Mouse (Mus musculus) megakaryocyte, adult 5-6 weeks (primary cell): ENCODE data around the gene Zc2hc1b. TPM values are rescaled to one million over a fixed set of nuclear protein-coding genes. Genes with fewer than 3 reads are reported as not detected.

ENCODE experiments used
- ATAC-seq: 2 replicates; pipeline ENCODE4 v1.8.0; 2016; ENCODE audit warnings: mild to moderate bottlenecking, inconsistent platforms; ENCODE audit not compliant: poor library complexity, severe bottlenecking
- total RNA-seq, 2 experiments: library from RNA; stranded (forward) in 1 of 2; stranded (reverse) in 1 of 2; fragments of 153-499, 151-499 nt in 1 of 2; fragments of 221-1000, 200-1000 nt in 1 of 2; gene quantifications; 2 replicates each; pipeline versions ENCODE4 v1.2.3 to v1.2.4; 2015 to 2017

Gene Zc2hc1b
- total RNA-seq, 2 experiments from 2014 or later: not detected

- no peak for ATAC-seq
These were observed 2.0 kb downstream of the Zc2hc1b start for GRCm38 (mm10) chr10:13175866-13176265.

DNA sequence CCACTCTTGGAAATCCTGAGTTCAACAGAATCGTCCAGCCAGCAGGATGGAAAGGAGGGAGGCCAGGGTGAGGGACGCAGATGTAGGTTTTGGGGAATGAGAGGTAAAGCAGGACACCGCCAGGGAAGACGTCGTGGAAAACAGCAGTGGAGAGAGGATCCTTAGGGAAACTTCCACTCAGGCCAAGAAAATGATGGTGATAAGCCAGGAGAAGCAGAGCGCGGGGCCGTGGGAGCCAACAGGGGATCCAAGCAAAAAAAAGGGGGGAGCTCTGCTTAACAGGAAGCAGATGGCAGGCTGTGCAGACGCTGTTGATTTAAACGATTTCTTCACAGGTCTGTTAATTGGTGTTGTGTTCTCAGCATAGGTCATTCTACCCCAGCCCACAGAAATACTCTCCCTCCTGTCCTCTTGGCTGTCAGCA is 5.0 kb downstream of the Zc2hc1b start:
- ATAC-seq: no peak

GRCm38 (mm10) chr10:13171461-13171860 is 6.4 kb downstream of the Zc2hc1b start:
- no peak for ATAC-seq

GRCm38 (mm10) chr10:13170739-13171448 is 6.9 kb downstream of the Zc2hc1b start:
- no peak for ATAC-seq

DNA sequence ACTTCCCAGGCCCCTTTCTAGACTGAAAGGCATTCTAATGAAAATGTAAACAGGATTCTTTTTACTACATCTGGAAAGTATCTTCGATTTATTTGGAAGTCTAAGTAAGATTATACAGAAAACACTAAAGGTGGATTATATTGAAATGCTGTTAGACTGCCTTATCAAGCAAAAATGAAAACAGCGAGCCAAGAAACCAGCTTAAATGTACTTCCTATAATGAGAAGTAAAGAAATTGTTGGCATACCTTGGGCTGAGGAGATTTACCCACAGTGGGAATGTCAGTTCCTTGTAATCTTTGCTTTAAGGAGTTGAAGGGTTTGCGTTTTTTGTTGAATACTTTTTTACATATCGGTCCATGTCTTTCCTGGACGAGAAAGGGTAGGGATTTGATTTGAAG is 9.4 kb downstream of the Zc2hc1b start:
- ATAC-seq: no peak

DNA sequence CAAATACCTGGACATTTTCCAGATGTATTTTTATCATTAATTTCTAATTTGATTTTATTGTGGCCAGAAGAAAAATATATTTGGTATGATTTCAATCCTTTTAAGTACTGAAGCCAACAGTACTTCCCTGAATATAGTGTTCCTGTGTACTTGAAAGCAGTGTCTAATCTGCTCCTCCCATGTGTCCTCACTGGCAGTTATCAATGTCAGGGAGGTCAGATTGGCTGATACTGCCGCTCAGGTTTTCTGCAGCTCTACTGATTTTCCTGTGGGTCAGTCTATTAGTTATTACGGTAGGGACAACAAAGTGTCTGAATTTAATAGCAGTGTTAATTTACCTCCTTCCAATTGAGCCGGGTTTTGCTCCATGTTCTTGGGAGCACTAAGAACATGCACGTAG is 15.8 kb downstream of the Zc2hc1b start:
- ATAC-seq: no peak

GRCm38 (mm10) chr10:13160913-13161312 is 16.9 kb downstream of the Zc2hc1b start:
- ATAC-seq: no peak

GRCm38 (mm10) chr10:13155377-13155776 is 22.4 kb downstream of the Zc2hc1b start:
- no peak for ATAC-seq

DNA sequence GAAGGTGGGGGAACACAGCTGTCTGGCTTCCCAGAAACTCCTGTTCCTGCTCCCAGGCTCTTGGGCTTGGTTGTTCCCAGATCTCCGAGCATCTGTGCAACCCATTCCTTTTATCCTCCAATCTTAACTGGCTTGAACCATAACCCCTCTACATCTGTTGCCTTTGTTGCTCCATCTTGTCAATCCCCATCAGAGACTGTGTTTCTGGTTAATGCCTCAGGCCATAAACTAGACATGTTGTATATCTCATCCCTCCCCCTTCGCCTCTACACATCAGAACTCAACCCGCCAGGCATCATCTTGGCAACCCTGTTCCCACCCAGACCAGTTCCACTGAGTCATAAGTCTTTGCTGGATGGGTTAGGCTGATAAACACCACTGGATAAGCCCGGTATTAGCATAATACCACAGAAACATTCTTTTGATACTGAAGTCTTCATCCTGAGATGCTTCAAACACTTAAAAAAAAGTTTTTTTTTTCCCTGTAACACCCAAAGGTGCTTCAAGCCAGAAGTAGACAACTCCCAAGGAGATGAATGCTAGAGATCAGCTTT is 24.9 kb downstream of the Zc2hc1b start:
- ATAC-seq: no peak

GRCm38 (mm10) chr10:13151353-13151752 is 26.5 kb downstream of the Zc2hc1b start:
- no peak for ATAC-seq

- ATAC-seq: no peak
These were observed 27.4 kb downstream of the Zc2hc1b start for GRCm38 (mm10) chr10:13150435-13150834.

GRCm38 (mm10) chr10:13140434-13140833 is 37.4 kb downstream of the Zc2hc1b start:
- ATAC-seq: no peak

DNA sequence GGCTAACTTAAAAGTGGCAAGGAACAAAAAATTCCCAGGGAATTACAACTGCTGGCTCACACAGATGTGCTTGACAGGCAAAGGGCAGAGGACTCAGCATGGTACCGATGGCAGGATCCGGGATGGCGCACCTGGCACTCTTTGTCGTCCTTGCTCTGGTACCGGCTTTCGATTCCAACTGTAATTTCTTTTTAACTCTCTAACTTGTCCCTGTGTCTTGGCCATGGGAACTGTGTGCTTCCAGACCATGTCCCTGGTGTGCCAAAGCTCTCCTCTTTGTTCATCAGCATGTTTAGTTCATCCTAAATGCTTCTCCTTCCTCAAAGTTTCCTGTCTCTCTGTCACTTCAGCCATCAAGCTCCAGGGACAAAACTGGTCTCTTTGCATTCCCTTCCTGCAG is 39.9 kb downstream of the Zc2hc1b start:
- ATAC-seq: no peak

DNA sequence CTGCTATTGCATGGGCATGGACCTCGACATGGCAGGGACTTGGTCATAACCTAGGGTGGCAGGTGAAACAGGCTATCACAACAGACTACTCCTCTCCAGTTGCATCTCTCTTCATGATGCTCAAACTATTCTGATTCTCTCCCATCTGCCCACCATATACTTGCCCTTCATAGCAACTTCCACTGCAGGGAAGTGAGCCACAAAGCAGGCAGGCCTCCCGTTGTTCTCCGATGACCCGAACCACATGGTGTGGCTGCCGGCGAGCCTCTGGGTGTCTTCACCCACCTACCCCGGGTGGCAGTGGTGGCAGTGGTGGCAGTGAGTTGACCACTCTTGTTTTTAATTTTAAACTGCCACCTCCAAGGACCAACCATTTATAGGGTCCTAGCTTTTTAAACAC is 42.1 kb downstream of the Zc2hc1b start:
- no peak for ATAC-seq

DNA sequence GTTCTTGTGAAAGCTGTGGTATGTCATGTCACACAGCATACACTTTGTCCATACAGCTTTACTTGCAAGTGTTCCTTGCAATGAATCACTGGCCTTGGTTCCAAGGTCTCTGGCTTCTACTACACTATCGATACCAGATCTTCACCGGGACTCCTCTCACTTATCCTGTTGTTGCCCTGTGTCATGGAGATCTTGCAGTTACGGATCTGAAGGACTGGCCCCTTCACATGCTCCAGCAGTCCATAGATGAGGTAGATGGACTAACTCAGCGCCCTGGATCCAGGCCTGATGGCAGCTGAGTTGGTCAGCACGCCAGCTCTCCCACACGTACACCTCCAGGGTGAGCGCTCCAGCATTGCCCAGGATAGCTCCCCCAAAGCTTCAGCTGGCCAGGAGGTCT is 42.5 kb downstream of the Zc2hc1b start:
- no peak for ATAC-seq

DNA sequence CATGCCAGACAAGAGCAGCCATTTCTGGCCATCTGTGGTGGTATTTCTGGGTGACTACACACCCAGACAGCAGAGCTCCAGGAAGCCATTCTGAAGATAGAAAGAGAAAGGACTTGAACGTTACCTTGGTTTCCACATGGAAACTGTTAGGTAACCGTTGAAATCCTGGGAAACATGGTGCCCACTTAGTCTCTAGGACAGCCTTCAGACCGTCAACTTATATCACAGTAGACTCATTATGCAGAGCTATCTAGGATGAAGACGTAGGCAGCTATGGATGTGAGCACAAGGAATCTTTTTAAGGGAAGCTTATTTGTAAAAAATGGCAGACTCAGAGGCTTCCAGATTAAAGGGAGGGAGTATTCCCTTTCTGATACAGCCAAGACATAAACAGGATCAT is 44.0 kb downstream of the Zc2hc1b start:
- ATAC-seq: no peak

GRCm38 (mm10) chr10:13127946-13128345 is 49.9 kb downstream of the Zc2hc1b start:
- ATAC-seq: no peak

- no peak for ATAC-seq
These were observed 50.5 kb downstream of the Zc2hc1b start for GRCm38 (mm10) chr10:13127335-13127734.

DNA sequence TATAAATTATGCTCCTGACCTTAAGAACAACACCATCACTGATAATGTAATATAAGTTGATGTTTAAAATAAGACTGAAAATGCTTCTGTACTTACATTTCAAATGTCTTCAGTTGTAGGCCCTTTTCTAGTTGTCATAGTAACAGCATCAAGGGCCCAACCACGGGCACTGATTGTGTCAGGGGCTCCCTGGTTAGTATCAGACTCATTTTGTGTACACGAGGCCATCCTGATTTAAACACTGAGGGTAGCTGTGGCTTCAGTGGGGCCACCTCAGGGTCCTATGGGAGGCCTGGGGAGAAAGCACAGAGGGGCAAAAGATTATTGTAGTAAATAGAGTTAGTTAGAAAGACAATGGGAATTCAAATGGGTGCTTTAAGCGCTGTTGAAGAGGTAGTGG is 52.0 kb downstream of the Zc2hc1b start:
- no peak for ATAC-seq

DNA sequence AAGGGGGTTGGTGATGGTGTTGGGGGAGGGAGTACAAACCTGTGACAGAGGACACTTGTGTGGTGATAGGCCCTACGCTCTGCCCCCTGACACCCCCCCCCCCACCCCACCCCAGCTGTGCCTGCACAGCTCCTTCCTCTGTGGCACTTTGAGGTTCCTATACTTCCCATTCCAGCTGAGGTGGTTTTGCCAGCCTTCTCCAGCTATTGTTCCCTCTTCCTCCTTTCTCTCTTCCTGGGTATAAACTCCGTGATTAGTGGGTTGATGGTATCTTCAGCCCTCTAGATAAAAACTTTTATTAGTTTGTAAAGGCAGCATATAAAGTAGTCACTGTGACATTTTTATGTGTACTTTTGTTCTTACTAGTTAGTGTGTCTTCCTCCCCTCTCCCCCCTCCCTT is 58.5 kb downstream of the Zc2hc1b start:
- no peak for ATAC-seq

DNA sequence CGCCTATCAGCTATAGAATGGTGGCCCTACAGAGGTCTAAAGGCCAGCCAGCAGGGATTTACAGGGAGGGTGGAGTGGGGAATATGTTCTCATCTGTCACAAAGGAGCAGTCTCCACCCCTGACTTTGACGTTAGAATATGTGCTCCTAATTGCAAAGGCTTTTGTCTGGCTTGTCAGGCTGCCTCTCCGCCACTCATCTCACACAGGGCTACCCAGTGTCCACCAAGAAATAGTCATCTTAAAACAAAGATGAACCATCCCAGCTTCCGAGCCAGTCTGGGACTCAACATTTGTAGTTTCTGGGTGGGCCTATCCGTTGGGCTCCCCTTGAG is 59.1 kb downstream of the Zc2hc1b start:
- no peak for ATAC-seq

DNA sequence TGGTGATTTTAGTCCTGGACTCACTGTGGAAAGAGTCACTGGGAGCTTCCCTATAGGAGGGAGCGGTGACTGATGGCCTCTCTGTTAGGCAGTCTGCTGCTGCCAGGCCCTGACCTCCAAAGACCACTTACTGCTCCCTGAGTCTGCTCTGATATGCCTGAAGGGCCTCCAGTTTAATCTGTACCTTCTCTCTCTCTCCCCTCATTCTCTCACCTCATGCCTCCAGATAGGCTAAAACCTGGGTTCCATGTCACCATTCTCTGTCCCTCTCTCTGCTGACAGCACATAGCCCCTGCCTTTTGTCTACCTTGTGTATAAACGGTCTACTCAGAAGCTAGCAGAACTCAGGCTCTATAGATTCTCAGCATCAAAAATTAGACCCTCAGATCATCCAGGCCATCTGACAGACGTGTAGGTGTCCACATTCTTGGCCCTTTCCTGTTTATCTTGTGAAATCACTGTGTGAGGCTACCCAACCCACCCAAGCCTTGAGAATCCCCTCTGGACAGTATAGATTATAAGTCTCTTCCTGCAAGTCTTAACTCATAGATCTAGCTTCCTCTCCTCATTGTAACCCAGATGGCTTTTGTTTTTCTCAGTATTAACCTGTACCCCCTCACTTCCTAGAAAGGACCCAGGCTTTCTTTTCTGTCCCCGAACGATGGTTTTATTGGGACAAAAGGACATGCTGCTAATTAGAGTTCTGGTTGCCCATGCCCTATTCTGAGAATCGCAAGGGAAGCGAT is 59.6 kb downstream of the Zc2hc1b start:
- no peak for ATAC-seq
